Mouse (Mus musculus) heart, embryonic 10.5 days (tissue): ENCODE results near the gene AC141477.1. TPM values are rescaled to one million over a fixed set of nuclear protein-coding genes. Genes with fewer than 3 reads are reported as not detected.

Experiments used
- DNase-seq: peaks from one replicate; pipeline ENCODE4 v3.0.0-alpha.2; 2017; ENCODE audit warnings: low spot score
- H3K27ac ChIP-seq: fragments of 300-500 bp; sonication (generic); 2 replicates; pipeline ENCODE4 v1.5.1; 2016; ENCODE audit warnings: mild to moderate bottlenecking
- H3K27me3 ChIP-seq: fragments of 300-500 bp; sonication (generic); 2 replicates; pipeline ENCODE4 v1.6.1; 2016; ENCODE audit warnings: mild to moderate bottlenecking; ENCODE audit not compliant: poor library complexity, insufficient read depth, severe bottlenecking
- H3K36me3 ChIP-seq: fragments of 300-500 bp; sonication (generic); 2 replicates; pipeline ENCODE4 v1.6.1; 2016; ENCODE audit warnings: mild to moderate bottlenecking, moderate library complexity
- H3K4me1 ChIP-seq: fragments of 300-500 bp; sonication (generic); 2 replicates; pipeline ENCODE4 v1.6.1; 2016; ENCODE audit warnings: mild to moderate bottlenecking
- H3K4me3 ChIP-seq: fragments of 300-500 bp; sonication (generic); 2 replicates; pipeline ENCODE4 v1.5.1; 2016; ENCODE audit warnings: mild to moderate bottlenecking, moderate library complexity
- H3K9me3 ChIP-seq: fragments of 300-500 bp; sonication (generic); 2 replicates; pipeline ENCODE4 v1.6.1; 2016; ENCODE audit warnings: mild to moderate bottlenecking, moderate library complexity
- WGBS: fragments of 180-500 bp; shearing (Covaris S2); methylation state at CpG from one replicate; pipeline ENCODE4 v1.1.7; 2016; 5-methylcytosine and 5-hydroxymethylcytosine counted together
- polyA plus RNA-seq: library from polyadenylated mRNA; unstranded; fragments of >200 nt; fragmentation: Nextera tagmentation; extraction: Ambion mirVana; gene quantifications from 2 replicates; pipeline ENCODE4 v1.2.1, GENCODE M21; 2016

Gene AC141477.1
- polyA plus RNA-seq, 1 experiment from 2014 or later, result not detected

DNA sequence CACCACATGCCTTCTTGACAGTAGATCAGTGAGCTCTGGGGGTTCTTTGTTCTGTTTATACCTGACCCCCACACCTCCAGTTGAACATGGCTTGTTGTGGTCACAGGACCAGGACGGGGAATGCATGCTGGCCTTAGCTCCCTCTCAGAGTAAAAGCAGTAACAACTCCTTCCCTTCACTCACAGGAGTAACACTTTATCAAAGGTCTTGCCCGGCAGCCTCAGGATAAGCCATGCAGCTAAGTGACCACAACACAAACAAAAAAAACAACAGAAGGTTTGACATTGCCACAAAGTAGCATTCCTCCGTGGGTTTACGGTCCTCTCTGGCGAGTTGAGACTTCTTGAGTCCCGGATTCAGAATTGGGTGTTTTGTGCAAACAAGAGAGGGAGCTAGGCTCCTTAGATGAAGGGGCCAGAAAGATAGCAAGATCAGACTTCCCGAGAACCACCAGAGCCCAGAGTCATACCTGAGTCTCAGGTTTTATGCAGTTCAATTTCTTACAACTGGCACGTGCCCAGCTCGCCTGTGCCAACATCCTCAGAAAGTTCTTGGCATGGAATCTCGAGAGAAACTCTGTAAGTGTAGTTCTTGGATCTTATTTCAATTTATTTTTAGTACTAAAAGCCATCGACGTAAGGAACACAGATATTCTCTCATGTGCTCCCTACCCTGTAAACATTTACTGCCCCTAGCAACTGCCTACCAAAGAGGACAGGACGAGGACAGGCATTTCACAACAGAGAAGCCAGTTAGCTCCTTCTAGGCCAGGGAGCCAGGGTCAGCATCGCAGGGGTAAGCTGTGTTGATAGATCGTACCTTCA is 7.4 kb upstream of the AC141477.1 start:
- Histone ChIP-seq H3K4me3 (no peak overlapping the region), H3K27ac (no peak overlapping the region), H3K36me3 (no peaks in the 10 kb centered on the region), H3K9me3 (no peaks in the 10 kb centered on the region), H3K4me1 (peaks cover 10% of the 10 kb centered on the region; the same call in 1 of the 2 replicates), H3K27me3 (no peaks in the 10 kb centered on the region)
- DNase-seq, result no peak
- 75% methylated on average over 15 of the region's 15 CpGs for WGBS

DNA sequence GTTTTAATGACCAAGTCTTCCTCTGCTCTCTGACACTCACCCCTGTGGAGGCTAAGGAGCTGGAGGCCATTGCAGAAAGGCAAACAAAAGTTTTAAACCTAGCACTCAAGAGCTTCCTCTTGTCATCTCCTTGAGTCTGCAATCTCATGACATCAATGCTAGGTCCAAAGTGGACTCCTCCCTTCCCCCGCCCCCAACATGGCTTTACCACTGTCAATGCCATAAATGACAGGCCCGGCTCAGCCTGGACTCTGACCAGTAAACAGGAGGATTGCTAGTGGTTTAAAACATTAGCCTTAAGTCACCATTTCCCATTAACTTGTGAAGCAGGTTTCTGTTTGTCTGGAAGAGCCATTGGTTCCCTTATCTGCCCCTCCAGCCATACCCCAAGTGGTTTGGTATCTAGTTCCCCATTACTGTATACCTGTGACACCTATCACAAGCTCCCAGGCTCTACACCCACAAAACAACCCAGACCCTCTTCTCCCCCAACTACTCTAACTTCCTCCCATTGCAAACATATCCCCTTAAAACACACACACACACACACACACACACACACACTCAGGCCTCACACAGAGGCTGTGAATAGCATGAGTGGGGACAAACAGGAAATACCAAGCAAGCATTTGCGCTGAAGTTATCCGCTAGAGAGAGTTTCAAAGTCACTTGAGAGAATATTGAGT is 5.9 kb upstream of the AC141477.1 start:
- DNase-seq, result no peak
- WGBS, result 69% methylated on average over 4 of the region's 4 CpGs
- Histone ChIP-seq H3K9me3 (no peaks in the 10 kb centered on the region), H3K36me3 (no peaks in the 10 kb centered on the region), H3K4me1 (peaks cover 17% of the 10 kb centered on the region), H3K27me3 (no peaks in the 10 kb centered on the region), H3K4me3 (no peak overlapping the region), H3K27ac (0 out of 2 replicates have a peak overlapping the region, but pooled peaks have one; percentile 16)

DNA sequence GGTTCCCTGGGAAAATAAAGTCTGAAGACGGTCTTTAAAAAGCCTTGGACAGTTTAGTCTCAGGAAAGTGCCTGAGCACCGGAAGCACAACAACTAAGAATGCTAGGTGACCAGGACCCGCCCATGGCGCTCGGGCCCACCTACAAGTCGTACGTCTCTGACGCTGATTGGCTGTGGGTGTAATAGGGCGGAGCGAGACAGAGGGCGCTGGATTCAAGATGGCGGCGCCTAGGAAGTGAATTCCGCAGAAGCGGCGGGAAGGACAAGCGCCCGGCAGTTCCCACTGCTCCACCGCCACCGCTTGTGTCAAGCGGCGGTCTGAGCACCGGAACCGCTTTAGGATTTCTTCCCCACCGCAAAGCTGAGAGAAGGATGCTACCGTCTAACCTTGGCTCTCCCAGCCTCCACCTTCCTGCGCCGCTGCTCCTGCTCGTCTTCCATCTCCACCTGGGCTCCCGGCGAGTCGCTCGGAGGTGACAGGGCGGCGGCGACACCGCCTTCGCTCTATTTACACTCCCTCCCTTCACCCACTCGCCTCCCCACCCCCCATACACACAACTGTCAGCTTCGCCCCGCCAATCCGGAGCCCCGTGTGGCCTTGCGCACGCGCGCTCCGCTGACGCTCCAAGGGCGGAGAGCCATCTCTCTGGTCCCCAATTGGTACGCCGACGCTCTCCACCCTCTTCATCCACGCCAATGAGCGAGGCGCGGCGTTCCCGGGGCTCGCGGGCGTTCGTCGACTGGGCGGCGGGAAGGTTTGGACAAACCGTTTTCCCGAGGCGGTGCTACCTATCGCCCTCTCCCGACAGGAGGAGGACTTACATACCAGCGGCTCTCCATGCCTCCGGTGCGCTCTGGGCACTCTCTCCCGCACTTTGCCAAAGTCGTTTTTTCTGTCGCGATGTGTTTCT is 2.2 kb upstream of the AC141477.1 start, which contains the start of gene Pcnt:
TSS of gene Pcnt (minus strand) at position 609 of the 911 bp plus-strand sequence.
- peaks cover 29% of the 10 kb centered on the region for H3K36me3 ChIP-seq
- WGBS, result under 1% methylated on average over 78 of the region's 78 CpGs
- no peaks in the 10 kb centered on the region for H3K9me3 ChIP-seq
- H3K27ac ChIP-seq, result peak within 1 kb of the TSS; percentile 94
- H3K4me1 ChIP-seq, result peaks cover 21% of the 10 kb centered on the region
- H3K4me3 ChIP-seq, result peak within 1 kb of the TSS; percentile 91
- peak; percentile 99 for DNase-seq
- H3K27me3 ChIP-seq, result no peaks in the 10 kb centered on the region

DNA sequence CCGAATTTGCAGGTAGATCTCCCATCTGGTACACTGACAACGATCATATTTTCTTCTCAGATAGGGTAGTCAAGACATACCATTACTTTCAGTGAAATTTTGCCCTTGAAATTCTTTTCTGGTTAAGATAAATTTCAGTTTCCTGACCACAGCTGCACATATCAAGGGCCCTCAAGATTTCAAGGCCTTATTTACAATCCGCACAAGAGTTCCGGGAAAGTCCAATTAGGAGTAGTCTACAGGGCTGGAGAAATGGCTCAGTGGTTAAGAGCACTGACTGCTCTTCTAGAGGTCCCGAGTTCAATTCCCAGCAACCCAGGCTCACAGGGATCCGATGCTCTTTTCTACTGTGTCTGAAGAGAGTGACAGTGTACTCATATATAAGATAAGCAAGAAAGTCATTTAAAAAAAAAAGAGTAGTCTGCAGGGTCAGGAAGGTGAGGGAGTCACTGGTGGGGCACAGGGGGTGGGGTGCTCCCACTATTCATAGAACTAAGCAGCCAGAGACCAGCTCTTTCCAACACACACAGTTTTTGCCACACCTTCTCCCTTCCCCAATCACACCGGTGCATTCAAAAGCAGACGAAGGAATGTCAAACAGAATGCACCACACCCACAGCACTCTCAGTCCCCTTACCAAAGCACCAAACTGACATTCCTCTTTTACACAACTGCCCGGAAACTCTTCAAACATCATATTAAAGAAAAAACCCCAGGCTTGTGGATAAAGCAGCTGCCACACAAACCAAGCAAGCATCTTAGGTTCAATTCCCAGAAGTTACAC is 945 bp downstream of the AC141477.1 start:
- DNase-seq, result no peak
- peaks cover 60% of the 10 kb centered on the region for H3K36me3 ChIP-seq
- no peaks in the 10 kb centered on the region for H3K27me3 ChIP-seq
- peaks cover 21% of the 10 kb centered on the region for H3K4me1 ChIP-seq
- H3K27ac ChIP-seq, result no peak overlapping the region
- no peak overlapping the region for H3K4me3 ChIP-seq
- WGBS, result 88% methylated on average over 9 of the region's 9 CpGs
- no peaks in the 10 kb centered on the region for H3K9me3 ChIP-seq

DNA sequence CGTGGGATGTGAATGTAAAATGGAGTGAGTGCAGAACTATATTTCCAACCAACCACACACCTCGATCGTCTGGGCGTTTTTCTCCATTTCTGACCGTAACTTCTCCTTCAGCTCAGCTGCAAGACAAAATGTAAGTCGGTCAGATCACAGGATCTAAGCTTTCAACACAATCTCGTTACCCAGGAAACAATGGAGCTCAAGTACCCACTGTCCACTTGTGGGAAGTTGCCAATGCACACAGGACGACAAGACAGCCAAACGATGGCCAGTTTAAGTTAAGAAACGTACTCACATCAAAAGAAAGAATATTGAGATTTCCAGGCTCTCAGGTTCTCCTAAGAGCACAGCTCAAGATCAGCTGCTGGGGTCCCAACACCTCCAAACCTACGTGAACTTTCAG is 6.3 kb downstream of the AC141477.1 start:
- Histone ChIP-seq H3K27ac (no peak overlapping the region), H3K27me3 (no peaks in the 10 kb centered on the region), H3K36me3 (peaks cover 98% of the 10 kb centered on the region), H3K4me1 (no peaks in the 10 kb centered on the region), H3K9me3 (no peaks in the 10 kb centered on the region), H3K4me3 (no peak overlapping the region)
- no peak for DNase-seq
- WGBS, result 89% methylated on average over 11 of the region's 11 CpGs

DNA sequence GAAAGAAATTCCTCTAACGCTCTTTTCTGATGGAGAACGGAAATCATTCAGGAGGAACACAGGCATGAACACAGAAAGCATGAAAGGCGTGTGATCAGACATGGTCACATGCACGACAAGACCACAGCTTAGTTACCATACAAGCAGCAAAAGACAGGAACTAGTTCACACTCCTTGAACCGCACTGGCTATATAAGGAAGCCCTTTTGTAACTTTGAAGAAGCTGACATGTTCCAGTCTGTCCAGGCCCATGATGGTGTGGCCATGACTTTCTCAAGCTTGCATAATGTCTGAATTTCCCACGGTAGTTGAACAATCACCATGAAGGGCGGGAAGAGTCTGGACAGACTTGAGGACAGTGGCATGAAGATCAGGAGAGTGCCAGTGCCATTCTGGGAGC is 14.6 kb downstream of the AC141477.1 start:
- Histone ChIP-seq H3K9me3 (no peaks in the 10 kb centered on the region), H3K4me1 (no peaks in the 10 kb centered on the region), H3K27ac (no peak overlapping the region), H3K36me3 (peaks cover 97% of the 10 kb centered on the region), H3K4me3 (no peak overlapping the region), H3K27me3 (no peaks in the 10 kb centered on the region)
- DNase-seq, result no peak
- WGBS, result 93% methylated on average over 7 of the region's 7 CpGs

DNA sequence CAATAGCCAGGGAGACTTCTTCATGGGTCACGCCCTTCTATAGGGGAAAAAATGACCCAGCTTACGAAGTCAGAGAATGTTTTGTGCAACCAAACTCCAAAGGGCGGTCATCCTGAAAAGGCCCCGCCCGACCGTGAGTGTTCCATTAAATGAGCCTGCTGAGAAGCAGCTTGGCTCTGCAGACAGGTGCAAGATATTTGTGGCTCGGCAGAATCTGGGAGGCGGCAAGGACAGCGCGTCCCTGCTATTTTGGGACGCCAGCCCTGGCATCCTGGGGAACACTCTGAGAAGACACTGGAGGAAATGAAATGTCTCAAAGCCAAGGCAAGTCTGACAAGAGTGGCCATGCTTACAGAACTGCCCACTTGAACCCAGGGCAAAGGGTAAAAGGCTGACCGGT is 23.4 kb downstream of the AC141477.1 start:
- Histone ChIP-seq H3K27ac (peak overlapping the region; percentile 2; the same call in 1 of the 2 replicates), H3K4me1 (0 out of 2 replicates have a peak, but pooled peaks cover 7% of the 10 kb centered on the region), H3K36me3 (peaks cover 91% of the 10 kb centered on the region), H3K4me3 (no peak overlapping the region), H3K9me3 (no peaks in the 10 kb centered on the region), H3K27me3 (no peaks in the 10 kb centered on the region)
- no peak for DNase-seq
- 71% methylated on average over 12 of the region's 12 CpGs for WGBS

DNA sequence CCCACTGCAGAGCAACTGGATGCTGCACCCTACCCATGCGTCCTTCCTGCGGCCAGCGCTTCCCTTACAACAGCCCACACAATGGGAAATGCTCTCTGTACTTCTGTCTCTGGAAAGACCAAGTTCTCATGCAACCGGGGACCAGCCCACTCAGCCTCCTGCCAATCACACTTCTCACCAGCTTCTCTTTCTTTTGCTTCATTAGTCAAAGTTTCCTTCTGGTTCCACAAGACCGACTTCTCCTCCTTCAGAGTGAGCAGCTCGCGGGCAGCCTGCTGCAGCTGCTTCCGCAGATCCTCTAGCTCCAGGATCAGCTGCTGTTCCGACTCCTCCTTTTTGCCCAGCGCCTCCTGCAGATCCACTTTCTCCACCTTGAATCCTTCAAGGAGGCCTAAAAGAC is 31.7 kb downstream of the AC141477.1 start:
- DNase-seq, result no peak
- no peak overlapping the region for H3K4me3 ChIP-seq
- peaks cover 89% of the 10 kb centered on the region for H3K36me3 ChIP-seq
- no peaks in the 10 kb centered on the region for H3K27me3 ChIP-seq
- 90% methylated on average over 10 of the region's 10 CpGs for WGBS
- no peaks in the 10 kb centered on the region for H3K4me1 ChIP-seq
- H3K9me3 ChIP-seq, result no peaks in the 10 kb centered on the region
- H3K27ac ChIP-seq, result no peak overlapping the region

DNA sequence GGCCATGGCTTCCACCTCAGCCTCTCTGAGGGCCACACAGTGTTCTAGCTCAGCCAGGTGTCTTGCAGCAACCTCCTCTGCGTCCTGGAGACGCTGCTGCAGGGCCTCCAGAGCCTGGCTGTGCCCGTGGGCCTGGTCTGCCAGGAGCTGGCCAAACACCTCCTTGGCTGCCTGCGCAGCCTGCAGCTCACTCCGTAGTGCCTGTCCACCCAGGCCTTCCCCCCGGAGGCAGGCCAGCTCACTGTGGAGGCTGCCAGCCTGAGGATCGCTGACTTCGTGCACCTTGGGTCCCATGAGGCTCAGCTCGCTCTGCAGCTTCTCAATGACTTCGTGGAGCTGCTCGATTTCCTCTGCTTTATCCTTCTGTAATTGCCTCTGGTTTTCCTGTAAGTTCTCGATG is 47.6 kb downstream of the AC141477.1 start:
- H3K36me3 ChIP-seq, result peaks cover 80% of the 10 kb centered on the region
- no peak overlapping the region for H3K4me3 ChIP-seq
- no peak overlapping the region for H3K27ac ChIP-seq
- H3K4me1 ChIP-seq, result no peaks in the 10 kb centered on the region
- no peaks in the 10 kb centered on the region for H3K9me3 ChIP-seq
- 95% methylated on average over 12 of the region's 12 CpGs for WGBS
- DNase-seq, result no peak
- H3K27me3 ChIP-seq, result no peaks in the 10 kb centered on the region

DNA sequence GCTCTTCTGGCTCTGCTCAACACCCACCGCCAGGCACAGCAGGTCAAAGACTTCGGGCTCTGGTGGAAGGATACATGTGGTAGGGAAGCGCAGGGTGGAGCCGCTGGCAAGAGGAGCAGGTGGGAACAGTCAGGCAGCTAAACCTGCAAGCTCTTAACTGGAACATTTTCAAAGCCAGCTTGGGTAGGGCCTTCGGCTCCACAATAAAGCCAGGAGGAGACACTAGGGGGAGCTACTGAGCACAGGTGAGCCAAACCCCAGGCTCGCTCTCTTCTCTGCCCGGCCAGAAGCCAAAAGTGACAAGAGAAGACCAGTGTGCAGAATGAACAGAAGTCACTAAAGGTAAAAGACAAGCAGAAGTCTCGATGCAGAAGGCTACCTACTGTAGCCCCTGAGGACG is 48.5 kb downstream of the AC141477.1 start:
- Histone ChIP-seq H3K9me3 (no peaks in the 10 kb centered on the region), H3K4me1 (no peaks in the 10 kb centered on the region), H3K27ac (no peak overlapping the region), H3K4me3 (no peak overlapping the region), H3K27me3 (no peaks in the 10 kb centered on the region), H3K36me3 (peaks cover 78% of the 10 kb centered on the region)
- no peak for DNase-seq
- 85% methylated on average over 9 of the region's 9 CpGs for WGBS

DNA sequence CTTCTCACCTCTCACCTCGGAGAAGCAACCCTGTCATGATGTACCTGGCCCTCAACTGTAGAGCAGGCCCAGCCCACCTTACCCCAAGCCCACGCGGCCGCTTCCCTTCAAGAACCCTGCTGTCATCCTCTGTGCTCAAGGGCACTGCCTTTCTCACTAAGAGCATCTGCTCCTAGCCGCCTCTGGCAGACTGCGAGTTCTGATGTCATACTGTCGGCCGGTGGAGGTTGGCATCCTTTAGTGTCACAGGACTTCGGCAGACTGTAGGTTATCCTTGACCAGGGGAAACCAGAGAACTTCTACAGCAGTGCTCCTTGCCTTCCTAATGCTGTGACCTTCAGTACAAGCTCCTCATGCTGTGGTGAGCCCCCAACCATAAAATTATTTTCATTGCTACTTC is 49.1 kb downstream of the AC141477.1 start:
- peaks cover 78% of the 10 kb centered on the region for H3K36me3 ChIP-seq
- H3K27ac ChIP-seq, result no peak overlapping the region
- 91% methylated on average over 9 of the region's 9 CpGs for WGBS
- H3K4me1 ChIP-seq, result no peaks in the 10 kb centered on the region
- no peaks in the 10 kb centered on the region for H3K27me3 ChIP-seq
- no peak overlapping the region for H3K4me3 ChIP-seq
- no peak for DNase-seq
- no peaks in the 10 kb centered on the region for H3K9me3 ChIP-seq
